Mouse (Mus musculus) ES-Bruce4 (cell line): ENCODE results near the gene Palm2. TPM values are rescaled to one million over a fixed set of nuclear protein-coding genes. Genes with fewer than 3 reads are reported as not detected.

Experiments
- H3K27ac ChIP-seq: 2 replicates; pipeline ENCODE4 v1.5.1; 2012; ENCODE audit warnings: low read length, inconsistent platforms; ENCODE audit not compliant: insufficient read depth
- H3K27me3 ChIP-seq: 2 replicates; pipeline ENCODE4 v1.6.1; 2012; ENCODE audit warnings: mild to moderate bottlenecking, low read length, inconsistent platforms; ENCODE audit not compliant: control insufficient read depth, poor library complexity, insufficient read depth, severe bottlenecking
- H3K36me3 ChIP-seq: 2 replicates; pipeline ENCODE4 v1.6.1; 2012; ENCODE audit warnings: inconsistent platforms, mild to moderate bottlenecking, low read length, moderate library complexity; ENCODE audit not compliant: control insufficient read depth, poor library complexity, insufficient read depth, severe bottlenecking
- H3K4me1 ChIP-seq: one replicate; pipeline ENCODE4 v1.8.1; 2011; ENCODE audit warnings: low read length; ENCODE audit not compliant: control insufficient read depth, insufficient read depth
- H3K4me3 ChIP-seq: 2 replicates; pipeline ENCODE4 v1.5.1; 2011; ENCODE audit warnings: low read depth, mild to moderate bottlenecking, low read length
- H3K9ac ChIP-seq: 2 replicates; pipeline ENCODE4 v1.6.1; 2012; ENCODE audit warnings: low read depth, mild to moderate bottlenecking, inconsistent platforms; ENCODE audit not compliant: poor library complexity, severe bottlenecking
- H3K9me3 ChIP-seq: replicated peaks from 2 replicates; pipeline ENCODE4 v1.6.1; 2012; ENCODE audit warnings: mild to moderate bottlenecking, low read length, inconsistent platforms; ENCODE audit not compliant: control insufficient read depth, poor library complexity, insufficient read depth, severe bottlenecking
- CTCF ChIP-seq: IDR thresholded peaks from one replicate; pipeline ENCODE4 v1.8.1; 2011; ENCODE audit warnings: low read depth, low read length
- EP300 ChIP-seq: IDR thresholded peaks from 2 replicates; pipeline ENCODE4 v1.6.1; 2011; ENCODE audit warnings: low read depth, low read length; ENCODE audit not compliant: insufficient read depth
- POLR2A ChIP-seq: IDR thresholded peaks from one replicate; pipeline ENCODE4 v1.8.1; 2011; ENCODE audit warnings: low read length; ENCODE audit not compliant: insufficient read depth
- polyA plus RNA-seq: library from polyadenylated mRNA; stranded (reverse); fragments of >200 nt; gene quantifications from 2 replicates; pipeline ENCODE4 v1.2.4, GENCODE M21; 2011; ENCODE audit warnings: low read depth; ENCODE audit not compliant: missing spikeins, insufficient read depth, insufficient read length

Gene Palm2
- polyA plus RNA-seq, 1 experiment: 3.4 TPM

DNA sequence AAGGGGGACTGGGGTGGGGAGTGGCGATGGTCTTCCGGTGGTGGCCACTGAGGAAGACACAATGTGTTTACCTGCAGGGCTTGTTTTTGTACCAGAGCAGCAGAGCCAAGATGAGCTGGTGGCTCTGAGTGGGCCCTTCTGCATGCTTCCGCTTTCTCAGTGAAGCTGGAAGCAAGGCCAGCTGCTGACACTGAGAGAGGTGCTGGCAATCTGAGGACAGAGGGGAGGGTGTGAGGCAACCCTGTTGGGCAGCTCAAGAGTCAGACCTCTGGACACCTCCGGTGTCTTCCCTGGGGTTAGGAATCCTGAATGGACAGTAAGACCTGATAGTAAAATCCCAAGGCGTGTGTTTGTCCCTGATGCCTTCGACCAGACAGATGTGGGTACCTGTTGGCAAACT is 165.9 kb downstream of the Palm2 start:
- H3K4me1 ChIP-seq: no peaks in the 10 kb centered on the region
- TF ChIP-seq POLR2A (no peak), CTCF (no peak), EP300 (no peak)
- no peak overlapping the region for H3K27ac ChIP-seq
- no peak overlapping the region for H3K4me3 ChIP-seq
- no peaks in the 10 kb centered on the region for H3K36me3 ChIP-seq
- H3K9ac ChIP-seq: no peak overlapping the region
- no peaks in the 10 kb centered on the region for H3K9me3 ChIP-seq
- H3K27me3 ChIP-seq: no peaks in the 10 kb centered on the region

DNA sequence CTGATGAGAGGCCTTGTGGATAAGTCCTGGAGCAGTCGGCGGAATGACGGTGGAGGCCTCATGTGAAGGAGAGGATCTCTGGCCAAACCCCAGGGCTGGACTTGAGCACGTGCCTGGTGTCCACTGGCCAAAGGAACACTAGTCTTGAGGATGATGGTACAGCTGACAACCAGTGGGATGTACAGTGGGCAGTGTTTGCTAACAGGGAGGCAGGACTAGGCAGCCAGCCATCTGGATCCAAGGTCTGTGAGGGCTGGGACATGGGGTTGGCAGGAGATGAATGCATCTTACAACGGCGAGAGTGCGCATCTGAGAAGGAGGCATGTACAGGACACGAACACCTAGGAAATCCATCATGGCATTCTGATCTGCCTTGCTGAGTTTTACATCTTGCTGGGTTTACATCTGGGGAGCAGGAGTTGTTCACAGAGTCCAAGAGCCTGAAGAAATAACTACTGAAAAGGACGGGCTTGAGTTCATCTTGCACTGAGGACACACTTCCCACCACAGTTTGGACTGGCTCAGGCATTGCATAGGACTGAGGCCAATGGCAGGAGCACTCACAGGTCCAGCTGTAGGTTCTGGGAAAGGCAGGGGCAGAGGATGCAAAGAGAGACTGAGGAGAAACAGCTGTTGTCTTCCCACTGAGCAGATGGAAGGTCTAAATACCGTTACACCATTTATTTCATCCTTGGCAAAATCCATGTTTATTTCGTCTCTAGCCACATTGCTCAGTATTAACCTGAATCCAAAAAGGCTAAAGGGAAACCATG is 166.8 kb downstream of the Palm2 start:
- no peak overlapping the region for H3K4me3 ChIP-seq
- no peaks in the 10 kb centered on the region for H3K27me3 ChIP-seq
- TF ChIP-seq EP300: no peak
- TF ChIP-seq CTCF: no peak
- TF ChIP-seq POLR2A: no peak
- no peaks in the 10 kb centered on the region for H3K36me3 ChIP-seq
- no peak overlapping the region for H3K9ac ChIP-seq
- no peak overlapping the region for H3K27ac ChIP-seq
- H3K9me3 ChIP-seq: no peaks in the 10 kb centered on the region
- H3K4me1 ChIP-seq: no peaks in the 10 kb centered on the region

- Histone ChIP-seq H3K4me1 (no peaks in the 10 kb centered on the region), H3K36me3 (no peaks in the 10 kb centered on the region), H3K4me3 (no peak overlapping the region), H3K27me3 (no peaks in the 10 kb centered on the region), H3K27ac (no peak overlapping the region), H3K9ac (no peak overlapping the region), H3K9me3 (no peaks in the 10 kb centered on the region)
- no peak for TF ChIP-seq CTCF
- TF ChIP-seq POLR2A: no peak
- no peak for TF ChIP-seq EP300
Observed at GRCm38 (mm10) chr4:57601458-57601835, 167.4 kb downstream of the Palm2 start.

DNA sequence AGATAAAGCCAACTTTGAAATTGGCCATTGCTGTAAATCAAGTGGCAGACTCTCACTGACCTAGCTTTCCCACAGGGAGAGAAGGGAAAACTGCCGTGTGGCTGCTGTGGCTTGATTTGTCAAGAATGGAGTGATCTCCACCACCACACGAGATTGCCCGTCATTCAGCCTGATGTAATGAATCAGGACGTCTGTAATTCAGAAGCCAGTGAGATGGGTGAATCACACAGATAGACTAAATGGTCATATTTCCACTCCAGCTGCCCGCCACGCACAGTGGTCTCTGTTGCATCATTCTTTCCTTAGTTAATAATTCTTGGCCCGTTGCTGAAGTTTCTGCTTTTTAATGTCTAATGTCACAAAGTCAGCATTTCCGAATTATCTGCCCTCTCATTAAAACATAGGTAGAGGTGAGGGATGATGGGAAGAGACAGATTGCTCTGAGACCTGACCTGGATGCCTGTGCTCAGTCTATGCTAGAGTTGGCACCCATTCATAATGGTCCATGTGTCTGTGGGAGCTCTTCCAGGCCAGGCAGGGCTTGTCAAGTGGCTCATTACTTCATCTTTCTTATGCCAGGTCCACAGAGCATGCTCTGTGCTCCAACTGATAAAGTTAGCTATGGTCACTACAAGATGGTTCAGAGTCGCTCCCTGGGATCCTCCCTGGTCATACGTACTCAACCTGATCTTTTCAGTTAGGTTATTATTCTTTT is 168.0 kb downstream of the Palm2 start:
- Histone ChIP-seq H3K4me3 (no peak overlapping the region), H3K27me3 (no peaks in the 10 kb centered on the region), H3K9ac (no peak overlapping the region), H3K9me3 (no peaks in the 10 kb centered on the region), H3K4me1 (no peaks in the 10 kb centered on the region), H3K36me3 (no peaks in the 10 kb centered on the region), H3K27ac (no peak overlapping the region)
- TF ChIP-seq EP300 (no peak), POLR2A (no peak)

GRCm38 (mm10) chr4:57606258-57606657 is 172.2 kb downstream of the Palm2 start:
- Histone ChIP-seq H3K27ac (no peak overlapping the region), H3K9me3 (no peaks in the 10 kb centered on the region), H3K36me3 (no peaks in the 10 kb centered on the region), H3K4me3 (no peak overlapping the region), H3K4me1 (no peaks in the 10 kb centered on the region), H3K9ac (no peak overlapping the region), H3K27me3 (no peaks in the 10 kb centered on the region)
- TF ChIP-seq CTCF (no peak), POLR2A (no peak), EP300 (no peak)

- no peaks in the 10 kb centered on the region for H3K27me3 ChIP-seq
- H3K9me3 ChIP-seq: no peaks in the 10 kb centered on the region; the same call in 1 of the 2 replicates
- no peaks in the 10 kb centered on the region for H3K36me3 ChIP-seq
- no peak overlapping the region for H3K27ac ChIP-seq
- TF ChIP-seq CTCF (peak; percentile 62), POLR2A (no peak)
- no peak overlapping the region for H3K9ac ChIP-seq
- no peak overlapping the region for H3K4me3 ChIP-seq
- H3K4me1 ChIP-seq: no peaks in the 10 kb centered on the region
Observed at GRCm38 (mm10) chr4:57607247-57607942, 173.3 kb downstream of the Palm2 start.
